Mouse (Mus musculus) ES-CJ7 (cell line): ENCODE measurements at regions not wholly inside any gene's neighbourhood (a gene's known extent, or its start where the extent isn't known, plus 50 kb on each side); places are given as distances from the start of the nearest gene placed in this dataset.

Experiments used
- DNase-seq: peaks from one replicate; pipeline ENCODE4 v3.0.0; 2011; ENCODE audit warnings: low read depth, low spot score

DNA sequence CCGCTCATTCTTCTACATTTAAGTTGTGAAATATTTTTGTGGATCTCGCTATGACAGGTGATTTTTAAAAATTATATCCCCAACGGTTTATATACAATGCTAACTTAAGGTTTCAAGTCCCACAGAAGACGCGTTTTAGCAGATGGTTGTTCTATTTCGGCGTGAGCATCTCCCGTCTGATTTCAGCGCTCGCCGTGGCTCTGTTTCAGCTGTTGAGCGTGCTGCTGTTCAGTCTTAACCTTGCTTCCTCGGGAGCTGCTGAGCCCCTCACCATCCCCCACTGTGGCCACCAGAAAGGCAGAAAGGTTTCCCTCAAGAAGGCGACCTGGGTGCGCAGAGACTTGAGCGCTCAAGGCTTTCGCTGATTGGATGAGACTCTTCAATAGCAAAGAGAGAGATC lies 234.7 kb upstream of the Msx2 start:
- no peak for DNase-seq

DNA sequence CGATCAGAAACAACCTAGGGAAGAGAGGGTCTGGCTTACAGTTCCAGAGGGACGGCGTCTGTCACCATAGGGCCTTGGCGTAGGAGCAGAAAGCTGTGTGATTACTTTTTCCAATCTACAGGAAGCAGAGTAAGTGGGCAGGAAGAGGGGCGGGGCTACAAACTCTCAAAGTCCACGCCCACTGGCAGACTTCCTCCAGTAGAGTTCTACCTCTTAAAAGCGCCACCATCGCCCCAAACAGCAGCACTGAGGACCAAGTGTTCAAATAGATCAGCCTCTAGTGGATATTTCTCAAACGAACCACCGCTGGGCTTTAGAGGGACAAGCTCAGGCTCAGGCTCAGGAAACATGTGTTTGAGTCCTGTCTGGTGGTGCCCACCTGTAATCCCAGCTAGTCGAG lies 231.2 kb upstream of the Msx2 start:
- peak; percentile 24 for DNase-seq

DNA sequence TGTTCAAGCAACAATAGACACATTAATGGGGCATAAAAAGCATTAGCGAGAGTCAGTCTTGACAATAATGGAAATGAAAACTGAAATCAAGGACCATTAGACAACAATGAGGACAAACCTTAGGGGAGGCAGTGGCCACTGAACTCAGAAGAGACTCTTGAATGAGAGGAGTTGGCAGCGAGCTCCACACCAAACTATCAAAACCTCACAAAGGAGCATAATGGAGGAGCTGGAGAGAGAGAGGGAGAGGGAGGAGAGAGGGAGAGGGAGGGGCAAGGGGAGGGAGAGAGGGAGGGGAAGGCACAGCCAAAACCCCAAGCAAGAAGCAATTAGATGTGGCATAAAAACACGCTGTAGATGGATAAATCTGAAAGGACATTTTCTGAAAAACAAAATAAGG lies 227.4 kb upstream of the Msx2 start:
- DNase-seq, result peak; percentile 12

DNA sequence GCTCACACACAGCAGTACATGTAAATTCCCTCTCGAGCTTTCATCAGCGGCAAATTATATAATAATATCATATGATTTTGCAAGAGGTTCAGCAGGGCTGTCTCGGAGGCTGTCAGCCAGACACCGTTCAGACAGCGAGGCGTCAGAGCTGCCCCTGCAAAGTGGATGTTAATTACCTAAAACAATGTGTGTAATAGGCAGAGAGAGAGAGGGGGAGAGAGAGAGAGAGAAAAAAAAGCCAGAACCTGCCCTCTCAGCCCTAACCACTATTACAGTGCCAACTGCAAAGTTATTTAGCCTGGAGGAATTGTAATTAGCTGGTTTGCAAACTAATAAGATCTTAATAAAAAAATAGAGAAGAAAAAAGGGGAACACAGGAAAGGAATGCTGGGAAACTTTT lies 225.1 kb upstream of the Msx2 start:
- DNase-seq, result no peak

DNA sequence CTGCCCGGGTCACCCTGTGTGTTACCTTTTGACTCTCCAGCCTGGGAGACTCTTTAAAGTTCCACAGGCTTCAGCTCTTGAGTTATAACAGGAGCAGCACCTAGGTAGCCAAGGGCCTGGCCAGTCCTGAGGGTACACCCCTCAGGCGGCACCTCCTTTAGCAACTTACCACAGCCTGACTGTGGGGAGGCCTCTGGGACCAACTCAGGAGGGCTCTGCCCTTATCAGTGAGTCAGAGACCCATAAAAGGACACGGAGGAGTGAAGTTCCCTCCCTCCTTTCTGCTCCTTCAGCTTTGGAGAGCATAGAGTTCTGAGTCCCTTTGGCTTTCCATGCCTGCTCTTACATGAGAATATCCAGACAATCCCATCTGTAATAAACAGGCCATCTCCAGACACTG lies 222.5 kb upstream of the Msx2 start:
- no peak for DNase-seq

GRCm38 (mm10) chr13:53688934-53689333 lies 216.1 kb upstream of the Msx2 start:
- DNase-seq, result no peak

GRCm38 (mm10) chr13:53688489-53688888 lies 215.6 kb upstream of the Msx2 start:
- DNase-seq, result peak; percentile 85

DNA sequence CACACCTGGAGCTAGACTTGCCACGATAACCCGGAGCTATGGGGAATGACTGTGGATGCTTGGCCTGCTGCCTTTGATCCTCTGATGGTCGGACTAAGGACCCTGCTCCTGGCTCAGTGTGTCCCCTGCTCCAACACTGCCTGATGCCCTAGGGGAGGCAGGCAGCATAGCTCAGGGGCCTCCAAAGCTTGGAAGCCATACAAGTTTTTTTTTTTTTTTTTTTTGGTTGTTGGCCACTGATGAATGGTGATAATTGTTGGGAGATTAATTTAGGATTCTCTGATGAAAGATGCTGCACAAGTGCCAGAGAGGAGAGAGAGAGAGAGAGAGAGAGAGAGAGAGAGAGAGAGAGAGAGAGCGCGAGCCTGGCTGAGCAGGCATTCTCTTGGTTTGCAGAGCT lies 211.6 kb upstream of the Msx2 start:
- DNase-seq, result no peak

DNA sequence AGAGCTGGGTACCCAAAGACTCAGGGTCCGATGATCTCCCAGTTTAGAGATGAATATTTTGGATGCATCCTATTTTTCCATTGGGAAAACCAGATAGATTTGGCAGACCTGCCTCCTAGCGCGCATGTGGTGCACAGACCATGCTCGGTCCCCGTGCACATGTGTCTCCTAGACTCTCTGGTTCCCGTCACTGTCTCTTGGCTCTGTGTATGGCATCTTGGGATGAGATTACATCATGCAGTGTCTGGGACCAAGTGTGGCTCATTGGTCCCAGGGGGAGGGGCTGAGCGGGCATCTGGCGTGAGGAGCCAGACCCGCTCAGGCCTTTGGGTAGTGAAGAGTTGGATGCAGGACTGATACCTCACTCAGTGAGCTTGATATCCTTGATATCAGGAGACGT lies 204.3 kb upstream of the Msx2 start:
- no peak for DNase-seq

GRCm38 (mm10) chr13:53670361-53670760 lies 197.5 kb upstream of the Msx2 start:
- no peak for DNase-seq

DNA sequence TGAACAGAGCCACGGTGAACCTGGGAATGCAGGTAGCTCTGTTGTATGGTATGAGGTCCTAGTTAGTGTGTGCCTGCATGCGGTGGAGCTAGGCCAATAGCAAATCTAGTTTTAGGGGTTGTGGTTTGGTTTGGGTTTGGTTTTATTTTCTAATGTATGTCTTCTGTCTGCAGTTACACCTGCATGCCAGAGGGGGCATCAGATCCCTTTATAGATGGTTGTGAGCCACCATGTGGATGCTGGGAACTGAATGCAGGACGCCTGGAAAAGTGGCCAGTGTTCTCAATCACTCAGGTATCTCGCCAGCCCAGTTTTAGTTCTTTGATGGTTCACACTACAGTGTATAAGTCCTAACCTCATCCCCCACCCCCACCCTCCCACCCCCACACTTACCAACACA lies 194.6 kb upstream of the Msx2 start:
- peak; percentile 43 for DNase-seq

DNA sequence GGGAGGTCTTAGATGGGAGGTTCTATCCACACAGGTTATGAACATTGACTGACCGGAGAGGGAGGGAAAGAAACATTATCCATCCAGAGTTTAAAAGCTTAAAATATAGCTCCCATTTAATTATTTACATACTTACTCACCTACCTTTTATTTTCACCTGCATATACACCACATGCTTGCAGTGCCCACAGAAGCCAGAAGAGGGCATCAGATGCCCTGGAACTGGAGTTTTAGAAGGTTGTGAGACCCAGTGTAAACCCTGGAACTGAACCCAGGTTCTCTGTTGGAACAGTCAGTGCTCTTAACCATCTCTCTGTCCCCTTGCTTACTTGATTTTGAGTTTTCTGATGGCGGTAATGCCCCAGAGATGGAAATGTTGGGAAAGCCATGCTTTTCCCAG lies 192.7 kb upstream of the Msx2 start:
- DNase-seq, result peak; percentile 36

- no peak for DNase-seq
Observed at GRCm38 (mm10) chr13:53664631-53665230, 191.9 kb upstream of the Msx2 start.

DNA sequence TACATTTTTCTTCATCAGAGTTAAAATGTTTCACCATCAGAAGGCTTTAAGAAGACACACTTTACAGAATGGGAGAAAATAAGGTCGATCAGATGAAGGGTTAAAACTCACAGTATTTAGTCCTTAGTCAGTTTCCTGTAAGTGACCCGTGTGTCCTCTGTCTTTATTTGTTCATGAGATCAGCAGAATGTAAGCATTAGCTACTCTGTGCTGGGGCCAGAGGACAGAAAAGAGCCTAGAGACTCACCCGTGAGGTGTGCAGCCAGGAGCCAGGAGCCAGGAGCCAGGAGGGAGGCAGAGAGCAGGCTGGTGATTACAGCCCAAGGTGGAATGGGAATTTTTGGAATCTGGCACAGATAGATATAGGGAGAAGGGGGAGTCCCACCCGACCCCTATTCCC lies 180.0 kb upstream of the Msx2 start:
- DNase-seq, result no peak

GRCm38 (mm10) chr13:53648353-53648752 lies 175.5 kb upstream of the Msx2 start:
- no peak for DNase-seq

GRCm38 (mm10) chr13:53642557-53642956 lies 169.7 kb upstream of the Msx2 start:
- DNase-seq, result no peak

GRCm38 (mm10) chr13:53639584-53639983 lies 166.7 kb upstream of the Msx2 start:
- DNase-seq, result no peak

GRCm38 (mm10) chr13:53639115-53639514 lies 166.2 kb upstream of the Msx2 start:
- no peak for DNase-seq

GRCm38 (mm10) chr13:53636011-53636410 lies 163.1 kb upstream of the Msx2 start:
- DNase-seq, result no peak

GRCm38 (mm10) chr13:53634637-53635203 lies 161.8 kb upstream of the Msx2 start:
- DNase-seq, result no peak

GRCm38 (mm10) chr13:53598050-53598449 lies 125.2 kb upstream of the Msx2 start:
- DNase-seq, result no peak

DNA sequence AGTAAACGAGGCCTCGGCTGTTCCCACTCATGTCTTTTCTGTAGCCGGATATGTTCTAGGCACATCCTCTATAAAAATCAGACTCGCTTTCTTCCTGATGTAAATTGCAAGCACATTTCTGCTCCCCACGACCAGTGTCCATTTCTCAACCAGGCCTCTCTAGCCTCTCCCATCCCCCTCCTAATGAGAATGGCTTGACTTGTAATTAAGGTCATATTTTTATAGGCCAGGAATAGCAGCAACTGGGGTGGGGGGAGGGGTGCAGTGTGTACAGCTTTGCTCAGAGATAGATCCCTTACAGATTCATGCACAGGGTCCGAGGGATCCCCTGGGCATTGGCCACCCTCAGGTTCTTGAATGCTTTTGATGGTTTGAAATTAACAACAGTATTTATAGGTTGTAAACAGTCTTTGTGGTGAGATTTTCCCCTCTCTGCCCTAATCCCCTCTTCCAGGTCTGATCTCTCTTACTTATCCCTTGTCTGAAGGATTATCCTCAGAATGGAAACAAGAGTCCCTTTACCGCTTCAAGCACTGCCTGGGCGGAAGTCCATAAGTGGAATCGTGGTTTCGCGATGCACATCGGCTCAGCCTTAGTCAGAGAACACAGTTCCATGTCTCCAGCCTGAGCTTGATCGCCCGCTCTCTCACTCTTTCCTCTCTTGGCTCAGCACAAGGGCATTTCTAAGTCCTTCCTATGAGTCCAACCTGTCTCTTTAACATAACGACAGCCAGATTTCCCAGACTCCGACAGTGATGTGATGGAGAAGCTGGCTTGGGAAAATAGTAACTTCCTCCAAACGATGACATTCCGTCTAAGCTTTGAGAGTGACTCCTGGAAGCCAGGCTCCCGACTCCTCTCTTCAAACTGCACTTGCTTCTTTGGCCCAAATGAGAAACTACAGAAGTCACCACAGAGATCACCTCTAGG lies 124.3 kb upstream of the Msx2 start:
- no peak for DNase-seq

DNA sequence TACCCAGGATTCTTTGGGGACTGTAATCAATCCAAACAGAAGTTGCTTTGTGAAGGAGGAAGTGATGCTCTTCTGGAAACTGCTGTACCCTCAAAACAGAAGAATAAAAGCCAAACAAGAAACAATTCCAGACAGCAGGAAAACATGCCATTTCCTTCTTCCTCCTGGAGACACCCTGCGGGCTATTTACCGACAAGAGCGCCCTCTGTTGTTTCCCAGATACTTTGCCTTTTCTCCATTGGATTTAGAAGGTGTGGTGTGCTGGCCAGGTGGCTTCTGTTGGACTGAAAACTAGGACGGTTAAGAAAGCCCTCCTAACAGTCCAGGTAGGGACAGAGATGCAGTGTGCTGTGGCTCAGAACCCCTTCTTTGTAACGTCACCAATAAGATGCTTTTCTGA lies 119.9 kb upstream of the Msx2 start:
- DNase-seq, result peak; percentile 52
